Mouse (Mus musculus) intestine, postnatal 0 days (tissue): ENCODE results near the gene Syngap1. TPM values are rescaled to one million over a fixed set of nuclear protein-coding genes. Genes with fewer than 3 reads are reported as not detected.

Source experiments
- ATAC-seq: fragments of 200-750 bp; cut with Nextera tagmentation; 2 replicates; pipeline ENCODE4 v1.8.0; 2017; ENCODE audit warnings: mild to moderate bottlenecking, moderate TSS enrichment, moderate library complexity
- H3K27ac ChIP-seq: fragments of 300-500 bp; sonication (generic); 2 replicates; pipeline ENCODE4 v1.5.1; 2014; ENCODE audit warnings: mild to moderate bottlenecking, low read depth, low read length, moderate library complexity
- H3K27me3 ChIP-seq: fragments of 300-500 bp; sonication (generic); replicated peaks from 2 replicates; pipeline ENCODE4 v1.6.1; 2014; ENCODE audit warnings: low read length, mixed read lengths; ENCODE audit not compliant: control insufficient read depth, insufficient read depth
- H3K36me3 ChIP-seq: fragments of 300-500 bp; sonication (generic); 2 replicates; pipeline ENCODE4 v1.6.1; 2014; ENCODE audit warnings: mild to moderate bottlenecking, moderate library complexity; ENCODE audit not compliant: control insufficient read depth, insufficient read depth
- H3K4me1 ChIP-seq: fragments of 300-500 bp; sonication (generic); replicated peaks from 2 replicates; pipeline ENCODE4 v1.6.1; 2014; ENCODE audit warnings: antibody characterized with exemption, low read length, mixed read lengths; ENCODE audit not compliant: control insufficient read depth, insufficient read depth
- H3K4me2 ChIP-seq: fragments of 300-500 bp; sonication (generic); replicated peaks from 2 replicates; pipeline ENCODE4 v1.6.1; 2014; ENCODE audit warnings: low read depth, mild to moderate bottlenecking, moderate library complexity
- H3K4me3 ChIP-seq: fragments of 300-500 bp; sonication (generic); 2 replicates; pipeline ENCODE4 v1.5.1; 2014; ENCODE audit warnings: low read depth, low read length
- H3K9ac ChIP-seq: fragments of 300-500 bp; sonication (generic); 2 replicates; pipeline ENCODE4 v1.6.1; 2014; ENCODE audit warnings: mild to moderate bottlenecking, low read depth, low read length
- H3K9me3 ChIP-seq: fragments of 300-500 bp; sonication (generic); 2 replicates; pipeline ENCODE4 v1.6.1; 2016; ENCODE audit warnings: mixed run types; ENCODE audit not compliant: control insufficient read depth
- CTCF ChIP-seq: sonication (generic); IDR thresholded peaks from 2 replicates; pipeline ENCODE4 v1.5.1; 2016; ENCODE audit warnings: low read depth, mild to moderate bottlenecking, control low read depth, antibody characterized with exemption, moderate library complexity
- WGBS: fragments of 180-500 bp; shearing (Covaris S2); extraction: QIAGEN DNeasy Blood & Tissue Kit; methylation state at CpG from one replicate; pipeline ENCODE4 v1.1.7; 2014; 5-methylcytosine and 5-hydroxymethylcytosine counted together
- polyA plus RNA-seq: library from polyadenylated mRNA; unstranded; fragments of >200 nt; fragmentation: Nextera tagmentation; extraction: Ambion mirVana; gene quantifications from 2 replicates; pipeline ENCODE4 v1.2.1, GENCODE M21; 2015

Syngap1 gene
- polyA plus RNA-seq, 1 experiment from 2014 or later: 0.35 TPM

- H3K4me3 ChIP-seq: peak overlapping the region; percentile 69
- no peaks in the 10 kb centered on the region for H3K9me3 ChIP-seq
- 7% methylated on average over 12 of the region's 14 CpGs for WGBS
- peak; percentile 67 for TF ChIP-seq CTCF
- peak overlapping the region; percentile 100 for H3K4me2 ChIP-seq
- 0 out of 2 replicates have a peak overlapping the region, but pooled peaks have one; percentile 45 for H3K9ac ChIP-seq
- H3K27ac ChIP-seq: peak overlapping the region; percentile 28; the same call in 1 of the 2 replicates
- ATAC-seq: peak; percentile 61
- H3K27me3 ChIP-seq: no peaks in the 10 kb centered on the region
- H3K4me1 ChIP-seq: peaks cover 7% of the 10 kb centered on the region; the same call in 1 of the 2 replicates
- H3K36me3 ChIP-seq: no peaks in the 10 kb centered on the region
These were observed 8.1 kb downstream of the Syngap1 start for GRCm38 (mm10) chr17:26949051-26949577.

GRCm38 (mm10) chr17:26949866-26950265, 8.8 kb downstream of the Syngap1 start:
- WGBS: 59% methylated on average over 5 of the region's 5 CpGs
- ATAC-seq: no peak
- Histone ChIP-seq H3K4me3 (no peak overlapping the region), H3K4me1 (peaks cover 7% of the 10 kb centered on the region; the same call in 1 of the 2 replicates), H3K27me3 (no peaks in the 10 kb centered on the region), H3K9me3 (no peaks in the 10 kb centered on the region), H3K27ac (no peak overlapping the region), H3K36me3 (no peaks in the 10 kb centered on the region), H3K4me2 (peak overlapping the region; percentile 100; the same call in 1 of the 2 replicates), H3K9ac (no peak overlapping the region)
- TF ChIP-seq CTCF: no peak

GRCm38 (mm10) chr17:26950560-26951288, 9.7 kb downstream of the Syngap1 start:
- Histone ChIP-seq H3K9ac (no peak overlapping the region), H3K36me3 (no peaks in the 10 kb centered on the region), H3K9me3 (no peaks in the 10 kb centered on the region), H3K4me3 (no peak overlapping the region), H3K4me1 (peaks cover 7% of the 10 kb centered on the region; the same call in 1 of the 2 replicates), H3K4me2 (peak overlapping the region; percentile 55), H3K27me3 (no peaks in the 10 kb centered on the region), H3K27ac (no peak overlapping the region)
- 52% methylated on average over 7 of the region's 7 CpGs for WGBS
- ATAC-seq: no peak
- no peak for TF ChIP-seq CTCF

GRCm38 (mm10) chr17:26951406-26951805, 10.4 kb downstream of the Syngap1 start:
- WGBS: 10% methylated on average over 11 of the region's 11 CpGs
- Histone ChIP-seq H3K36me3 (no peaks in the 10 kb centered on the region), H3K4me1 (peaks cover 7% of the 10 kb centered on the region; the same call in 1 of the 2 replicates), H3K27me3 (no peaks in the 10 kb centered on the region), H3K9me3 (no peaks in the 10 kb centered on the region), H3K4me2 (peak overlapping the region; percentile 55), H3K4me3 (peak overlapping the region; percentile 17; the same call in 1 of the 2 replicates), H3K27ac (no peak overlapping the region), H3K9ac (no peak overlapping the region)
- no peak for ATAC-seq
- TF ChIP-seq CTCF: no peak

- Histone ChIP-seq H3K4me3 (peak overlapping the region; percentile 17; the same call in 1 of the 2 replicates), H3K9me3 (no peaks in the 10 kb centered on the region), H3K27ac (no peak overlapping the region), H3K27me3 (no peaks in the 10 kb centered on the region), H3K4me1 (peaks cover 7% of the 10 kb centered on the region; the same call in 1 of the 2 replicates), H3K9ac (no peak overlapping the region), H3K36me3 (peaks cover 5% of the 10 kb centered on the region; the same call in 1 of the 2 replicates), H3K4me2 (peak overlapping the region; percentile 55)
- TF ChIP-seq CTCF: no peak
- 42% methylated on average over 23 of the region's 23 CpGs for WGBS
- ATAC-seq: no peak
These were observed 11.2 kb downstream of the Syngap1 start for GRCm38 (mm10) chr17:26951952-26952877.
